12 mouse cellular contexts compared by ENCODE assay signal in the genomic region with DNA sequence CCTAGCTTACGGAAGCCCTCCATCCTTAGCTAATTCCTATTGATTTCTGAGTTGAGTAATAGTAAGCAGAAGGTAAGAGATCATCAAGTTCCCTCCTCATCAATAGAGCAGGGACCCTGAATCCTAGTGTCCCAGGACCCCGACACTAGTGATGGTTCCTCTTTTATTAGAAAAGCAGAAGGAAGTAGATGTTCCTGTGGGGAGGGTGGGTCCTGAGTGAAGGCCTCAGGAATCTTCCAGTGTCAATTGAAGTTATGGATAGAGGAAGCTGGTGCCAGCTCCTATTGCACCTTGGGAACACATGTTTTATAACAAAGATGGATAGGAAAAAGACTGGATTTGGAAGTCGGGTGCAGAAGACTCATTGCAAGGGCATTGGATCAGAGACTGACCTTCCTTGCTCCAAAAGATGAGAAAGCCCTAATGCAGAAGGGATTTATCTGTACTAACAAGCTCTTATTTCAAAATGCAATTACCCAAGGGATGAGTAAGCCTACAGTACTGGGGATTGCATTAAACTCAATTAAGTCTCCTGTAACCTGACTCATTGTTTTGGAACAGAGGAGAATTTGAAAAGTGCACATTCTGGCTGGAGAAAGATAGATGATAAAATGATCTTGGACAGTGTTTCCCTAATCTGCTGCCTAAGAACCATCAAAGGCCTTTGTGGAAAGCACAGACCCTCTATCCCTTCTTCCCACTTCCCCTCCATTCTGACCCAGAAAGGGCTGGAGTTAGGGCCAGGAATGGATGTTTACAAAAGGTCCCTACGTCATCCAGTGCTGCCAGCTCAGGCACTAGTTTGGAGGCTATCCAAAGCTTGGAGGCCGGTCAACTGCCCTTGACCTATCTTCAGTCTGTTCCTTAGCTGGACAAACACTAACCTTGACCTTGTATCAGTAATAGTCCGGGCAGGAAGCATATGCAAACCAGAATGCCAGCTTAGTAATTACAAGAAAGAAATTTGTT.
DNase-seq lines count a peak whose midpoint lies in the region; ATAC-seq lines count a peak whose summit lies in the region.
"Had no signal": no experiment of that assay in that cellular context is flagged by ENCODE, and none has a peak within 500 bp of the region (broad histone marks: within the 10 kb centered on the region; RNA-seq: fewer than 3 reads in every experiment).

No protein-coding gene starts in this region.

- no peaks in the 10 kb centered on the region for H3K27me3 ChIP-seq in kidney, embryonic 15.5 days
- H3K27me3 ChIP-seq: hindbrain, embryonic 12.5 days had no signal

- no peaks in the 10 kb centered on the region for H3K36me3 ChIP-seq in kidney, embryonic 15.5 days
- H3K36me3 ChIP-seq: hindbrain, embryonic 12.5 days had no signal

- no peak overlapping the region for H3K4me2 ChIP-seq in kidney, embryonic 15.5 days
- H3K4me2 ChIP-seq: hindbrain, embryonic 12.5 days had no signal

- WGBS in kidney, embryonic 15.5 days: 69% methylated on average over 6 of the region's 6 CpGs

- no peak overlapping the region for H3K27ac ChIP-seq in kidney, embryonic 15.5 days
- H3K27ac ChIP-seq: hindbrain, embryonic 12.5 days; liver, embryonic 14.5 days had no signal

- peak; percentile 46 for DNase-seq in kidney, adult 9 months
- peak; percentile 52 for DNase-seq in adipocyte (ENCODE audit: low spot score)
- peak; percentile 41 for DNase-seq in gonadal fat pad, adult 2 months (ENCODE audit: low read depth)
- peak; percentile 42 to 50 for DNase-seq in lung, postnatal 4 days
- no peak for DNase-seq in cerebellum, adult 11 months
- DNase-seq in right cerebral cortex, postnatal 36 days (ENCODE audit: low spot score in 2 of 2): no peak
- no peak for DNase-seq in spleen, adult 12 weeks (ENCODE audit: low spot score)
- DNase-seq: embryo, embryonic 11 days; thymus, postnatal 25 days had no signal

- 0 out of 2 replicates have a peak, but pooled peaks cover 3% of the 10 kb centered on the region for H3K4me1 ChIP-seq in kidney, embryonic 15.5 days
- H3K4me1 ChIP-seq: hindbrain, embryonic 12.5 days had no signal

- ATAC-seq in kidney, embryonic 15.5 days (replicated peaks; ENCODE audit: low FRiP score): no peak

- no peaks in the 10 kb centered on the region for H3K9me3 ChIP-seq in kidney, embryonic 15.5 days (replicated peaks)
- H3K9me3 ChIP-seq: hindbrain, embryonic 12.5 days had no signal

- H3K9ac ChIP-seq in kidney, embryonic 15.5 days: no peak overlapping the region
- H3K9ac ChIP-seq: hindbrain, embryonic 12.5 days; liver, embryonic 14.5 days had no signal

- no peak overlapping the region for H3K4me3 ChIP-seq in kidney, embryonic 15.5 days (replicated peaks)
- H3K4me3 ChIP-seq: hindbrain, embryonic 12.5 days had no signal

Comparison
In these comparisons a context has a peak if more than half of its experiments do, and no peak if none do; other contexts are left out.
1. DNase-seq: peak in kidney, adult 9 months (single experiment), adipocyte (single experiment), gonadal fat pad, adult 2 months (single experiment) and lung, postnatal 4 days (2 of 2); none in cerebellum, adult 11 months (single experiment), right cerebral cortex, postnatal 36 days (0 of 2) and spleen, adult 12 weeks (single experiment).